Mouse (Mus musculus): ENCODE data around the gene Cpvl. TPM values are rescaled to one million over a fixed set of nuclear protein-coding genes. Genes with fewer than 3 reads are reported as not detected.

Gene Cpvl
- total and polyA plus RNA-seq, 3 experiments = not detected

DNA sequence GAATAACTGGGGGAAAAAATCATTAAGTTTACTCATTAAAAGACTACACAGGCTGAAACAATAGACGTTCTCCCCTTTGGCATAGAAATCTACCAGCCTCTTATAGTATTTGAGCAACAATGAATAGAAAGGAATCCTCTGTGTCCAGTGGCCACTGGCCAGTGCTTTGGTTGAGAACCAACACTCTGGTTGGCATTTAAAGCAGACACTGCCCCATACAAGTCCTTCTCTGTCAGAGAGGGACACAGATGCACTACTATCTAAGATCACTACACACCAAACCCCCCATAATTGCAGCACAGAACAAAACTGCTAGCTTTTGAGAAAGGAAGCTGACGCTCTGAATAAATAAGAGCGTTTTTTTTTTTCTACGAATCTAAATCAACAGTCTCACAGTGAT, 93.5 kb downstream of the Cpvl start:
- no peak for DNase-seq

DNA sequence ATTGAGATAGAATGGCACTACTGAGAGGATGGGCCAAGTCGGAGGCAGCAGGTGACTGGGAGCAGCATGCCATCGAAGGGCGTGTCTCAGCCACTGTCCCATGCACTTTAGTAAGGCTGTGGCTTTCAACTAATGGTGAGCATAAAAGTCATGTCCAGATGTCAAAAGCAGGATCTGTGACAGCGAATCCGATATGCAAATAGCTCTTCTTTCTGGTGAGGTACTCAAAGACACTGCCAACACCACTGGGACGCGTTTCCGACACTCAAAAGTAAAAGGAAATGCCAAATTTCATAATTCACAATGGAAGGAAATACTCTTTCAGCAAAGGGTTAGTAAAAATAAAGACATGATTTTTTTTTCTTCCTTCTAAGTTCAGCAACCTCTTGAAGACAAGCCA, 94.0 kb downstream of the Cpvl start:
- no peak for DNase-seq

DNA sequence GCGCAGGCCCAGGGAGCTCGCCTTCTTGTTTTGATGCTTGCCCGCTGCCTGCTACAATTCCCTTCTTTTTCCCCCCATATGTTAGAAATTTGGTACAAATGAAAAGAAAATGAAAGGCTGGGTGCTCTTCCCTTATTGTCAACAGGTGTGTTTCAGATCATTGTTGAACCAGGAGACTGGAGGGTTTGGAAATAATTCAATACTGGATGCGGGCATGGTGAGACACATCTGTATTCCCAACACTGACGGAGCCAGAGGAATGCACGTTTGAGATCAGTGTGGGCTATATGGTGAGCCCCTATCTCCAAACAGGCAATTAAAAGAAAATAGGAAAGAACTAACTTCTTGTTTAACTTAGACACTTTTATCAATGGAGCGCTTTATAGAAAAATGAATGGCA, 95.1 kb downstream of the Cpvl start:
- no peak for DNase-seq

DNA sequence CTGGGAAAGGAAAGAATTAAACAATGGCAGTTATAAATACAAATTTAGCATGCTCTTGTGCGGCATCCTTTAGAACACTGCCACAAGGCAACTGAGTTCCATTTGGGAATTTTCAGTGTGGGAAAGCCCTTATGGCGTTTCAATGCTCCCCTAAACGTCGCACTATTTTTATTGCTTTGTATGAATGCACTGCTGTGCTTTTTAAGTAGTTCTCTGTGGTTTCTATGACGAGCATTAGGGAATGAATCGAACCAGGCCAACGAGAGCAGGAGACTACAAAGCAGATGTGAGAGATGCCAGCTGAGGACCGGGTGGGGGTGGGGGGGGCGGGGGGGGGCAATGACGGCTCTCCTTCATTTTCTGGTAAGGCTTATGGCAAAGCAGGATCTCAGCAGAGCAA, 96.8 kb downstream of the Cpvl start:
- DNase-seq = no peak

DNA sequence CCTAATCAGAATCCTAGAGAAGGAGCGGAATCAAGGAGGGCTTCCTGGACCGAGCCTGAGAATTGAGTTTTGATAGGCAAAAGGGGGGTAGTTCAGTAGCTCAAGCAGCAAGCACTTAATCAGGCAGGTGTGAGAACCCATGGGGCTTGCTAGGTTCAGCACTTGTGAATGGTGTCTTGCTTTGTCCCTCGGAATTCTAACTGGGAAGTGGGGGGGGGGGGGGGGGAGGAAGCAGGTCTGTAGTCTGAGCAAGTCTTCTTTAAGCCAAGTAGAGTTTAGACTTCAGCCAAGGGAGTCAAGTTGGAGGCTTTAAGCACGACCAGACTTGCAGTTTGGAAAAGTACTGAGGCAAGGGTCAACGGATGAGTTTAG, 97.2 kb downstream of the Cpvl start:
- no peak for DNase-seq

DNA sequence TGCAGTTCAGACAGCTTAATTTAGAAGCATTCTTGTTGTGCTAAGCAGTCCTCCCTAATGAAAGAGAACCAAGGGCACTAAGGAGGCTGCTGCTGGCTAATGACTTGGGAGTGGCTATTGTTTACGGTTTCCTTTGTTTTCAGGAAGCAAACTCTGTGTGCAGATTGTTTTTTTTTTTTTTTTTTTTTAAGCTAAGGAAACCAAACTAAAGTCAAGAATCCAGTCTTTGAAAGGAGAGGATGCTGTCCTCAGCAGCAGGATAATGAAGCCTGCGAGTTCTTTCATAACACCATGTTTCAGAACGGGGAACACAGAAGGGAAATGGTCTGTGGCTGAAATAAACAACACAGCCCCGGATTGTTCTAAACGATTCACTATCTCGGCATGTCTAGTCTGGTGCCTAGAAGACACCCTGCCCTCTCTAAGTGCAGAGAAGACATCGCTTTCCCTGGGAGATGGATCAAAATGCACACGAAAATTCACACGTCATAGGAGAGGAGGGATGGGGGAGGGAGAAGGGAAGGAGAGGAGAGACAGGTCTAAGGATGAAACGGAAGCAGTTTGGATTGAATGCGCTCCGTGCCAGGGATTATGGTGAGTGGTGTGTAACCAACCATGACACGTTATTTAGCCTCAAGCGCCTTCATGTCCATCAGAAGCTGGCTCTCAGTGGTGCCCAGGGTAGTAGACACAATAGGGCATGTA, 97.8 kb downstream of the Cpvl start:
- no peak for DNase-seq

DNA sequence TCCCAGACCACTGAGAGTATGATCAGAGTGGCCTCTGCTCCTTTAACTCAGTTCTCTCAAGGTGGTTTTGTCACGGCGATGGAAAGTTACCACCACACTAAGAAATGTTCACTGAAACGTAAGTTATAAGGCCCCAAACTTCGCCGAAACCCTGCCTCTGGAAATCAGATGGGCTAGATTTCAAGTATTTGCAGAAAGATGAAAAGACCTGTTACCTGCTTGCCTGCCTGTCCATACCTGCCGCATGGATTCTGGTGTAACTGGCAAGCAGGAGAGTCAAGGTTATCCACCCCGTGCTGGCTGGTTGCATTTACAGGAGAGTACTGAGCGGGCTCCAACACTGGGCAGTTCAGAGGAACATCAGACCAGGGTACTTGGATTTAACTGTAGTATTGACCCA, 98.9 kb downstream of the Cpvl start:
- no peak for DNase-seq

DNA sequence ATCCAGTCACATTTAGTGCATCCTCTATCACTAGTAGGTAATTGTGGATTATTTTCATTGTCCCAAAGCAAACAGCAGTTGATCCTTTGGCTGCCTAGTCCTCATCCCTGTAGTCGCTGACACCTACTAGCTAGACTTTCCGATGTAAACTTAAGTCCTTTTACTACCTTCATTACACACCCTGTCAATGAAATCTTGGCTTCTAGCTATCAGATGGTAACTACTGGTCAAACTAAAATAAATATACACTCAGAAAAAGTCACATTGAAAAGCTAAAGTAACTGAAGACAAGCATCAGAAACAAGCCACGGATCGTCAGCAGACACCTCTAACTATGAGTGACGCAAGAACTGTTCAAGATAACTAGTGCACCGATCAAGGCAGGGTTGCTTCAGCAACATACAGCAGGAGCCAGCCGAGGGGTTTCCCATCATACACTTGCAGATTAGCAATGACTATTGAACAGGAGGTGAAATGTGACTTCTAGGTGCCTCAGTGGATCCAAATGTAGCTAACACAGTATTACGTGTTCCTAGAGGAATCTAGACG, 103.5 kb downstream of the Cpvl start:
- no peak for DNase-seq

DNA sequence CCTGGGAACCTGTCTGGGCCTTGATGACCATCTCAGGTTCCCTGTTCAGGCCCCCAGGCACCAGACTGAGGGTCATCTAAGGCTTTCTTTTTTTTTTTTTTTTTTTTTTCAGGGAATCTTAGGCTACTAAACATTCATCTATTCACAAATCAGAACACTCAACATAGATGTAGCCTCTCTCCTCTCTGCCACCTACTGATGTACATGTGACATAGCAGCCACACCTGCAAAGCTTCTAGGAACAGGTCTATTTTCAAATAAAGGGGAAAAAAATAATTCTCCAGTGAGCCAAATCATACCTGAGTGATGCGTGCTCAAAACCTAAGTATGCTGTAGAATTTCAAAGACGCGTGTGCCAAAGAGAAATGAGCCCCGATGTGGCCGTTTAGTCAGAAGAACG, 106.6 kb downstream of the Cpvl start:
- no peak for DNase-seq

DNA sequence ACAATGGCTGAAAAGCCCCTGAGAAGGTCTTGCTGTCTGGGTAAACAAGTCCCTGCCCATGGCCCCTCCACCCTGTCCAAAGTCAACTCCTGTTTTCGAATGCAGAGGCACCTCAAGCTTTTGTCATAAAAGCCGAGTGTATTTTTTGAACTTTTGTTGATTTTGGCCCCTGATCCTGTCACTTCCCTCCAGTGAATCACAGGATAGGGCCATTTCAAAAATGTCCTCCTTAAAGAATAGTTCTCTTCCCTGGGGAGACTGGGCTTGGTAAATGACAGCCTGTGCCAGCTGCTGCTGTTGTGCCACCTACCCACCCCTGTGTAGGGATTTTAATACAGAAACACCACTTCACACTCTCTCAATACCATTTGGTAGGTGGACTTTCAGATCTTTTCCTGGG, 115.5 kb downstream of the Cpvl start:
- DNase-seq = no peak

DNA sequence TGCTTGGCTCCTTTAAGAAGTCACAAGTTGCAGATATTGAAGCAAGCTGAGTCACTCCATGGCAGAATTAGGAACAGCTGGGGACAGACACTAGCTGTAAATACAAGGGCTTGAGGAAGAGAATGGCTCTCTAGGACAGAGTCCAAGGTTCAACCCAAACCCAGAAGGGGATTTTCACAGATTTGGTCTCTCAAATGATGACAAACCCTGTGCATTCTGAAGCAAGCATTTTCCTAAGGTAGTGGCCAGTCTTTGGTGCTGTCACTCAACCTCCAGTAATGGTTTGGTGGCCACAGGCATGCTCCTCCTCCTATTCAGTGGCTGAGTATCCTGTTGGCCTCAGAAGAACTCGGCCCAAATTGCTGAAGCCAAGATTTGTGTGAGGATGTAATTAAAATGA, 119.4 kb downstream of the Cpvl start:
- no peak for DNase-seq

DNA sequence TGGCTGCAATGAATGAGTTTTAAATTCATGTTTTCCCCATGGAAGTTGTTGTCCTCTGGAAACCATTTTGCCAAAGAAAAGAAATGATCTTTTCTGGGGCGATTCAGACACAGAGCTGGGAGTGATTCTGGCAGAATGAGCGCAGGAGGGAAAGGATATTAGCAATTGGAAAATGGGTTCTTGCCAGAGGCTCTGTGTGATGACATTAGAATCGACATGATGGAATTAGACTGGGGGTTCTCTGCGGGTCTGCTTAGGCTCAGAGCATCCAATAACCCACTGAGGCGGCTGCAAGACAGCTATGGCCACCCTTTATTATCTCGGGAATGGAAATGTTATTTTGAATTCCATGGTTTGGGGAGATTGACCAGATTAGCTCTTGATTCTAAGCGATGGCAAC, 120.6 kb downstream of the Cpvl start:
- no peak for DNase-seq

DNA sequence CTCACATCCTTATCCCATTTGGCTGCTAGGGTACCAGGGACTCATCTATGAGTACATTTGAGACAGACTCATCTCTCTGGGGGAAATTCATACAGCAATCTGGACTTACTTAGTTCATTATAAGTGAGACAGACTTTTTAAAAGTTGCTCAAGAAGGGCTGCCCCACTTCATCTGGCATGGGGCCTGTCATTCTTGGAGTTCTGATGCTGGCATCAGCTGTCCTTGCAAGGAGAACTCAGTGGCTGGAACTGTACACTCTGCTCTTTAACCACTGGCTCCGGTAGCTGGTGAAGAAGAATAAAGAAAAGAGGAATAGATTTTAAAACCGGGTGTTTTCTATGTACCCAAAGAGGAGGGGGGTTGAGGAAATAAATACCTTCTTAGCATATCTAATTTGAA, 121.7 kb downstream of the Cpvl start:
- no peak for DNase-seq

DNA sequence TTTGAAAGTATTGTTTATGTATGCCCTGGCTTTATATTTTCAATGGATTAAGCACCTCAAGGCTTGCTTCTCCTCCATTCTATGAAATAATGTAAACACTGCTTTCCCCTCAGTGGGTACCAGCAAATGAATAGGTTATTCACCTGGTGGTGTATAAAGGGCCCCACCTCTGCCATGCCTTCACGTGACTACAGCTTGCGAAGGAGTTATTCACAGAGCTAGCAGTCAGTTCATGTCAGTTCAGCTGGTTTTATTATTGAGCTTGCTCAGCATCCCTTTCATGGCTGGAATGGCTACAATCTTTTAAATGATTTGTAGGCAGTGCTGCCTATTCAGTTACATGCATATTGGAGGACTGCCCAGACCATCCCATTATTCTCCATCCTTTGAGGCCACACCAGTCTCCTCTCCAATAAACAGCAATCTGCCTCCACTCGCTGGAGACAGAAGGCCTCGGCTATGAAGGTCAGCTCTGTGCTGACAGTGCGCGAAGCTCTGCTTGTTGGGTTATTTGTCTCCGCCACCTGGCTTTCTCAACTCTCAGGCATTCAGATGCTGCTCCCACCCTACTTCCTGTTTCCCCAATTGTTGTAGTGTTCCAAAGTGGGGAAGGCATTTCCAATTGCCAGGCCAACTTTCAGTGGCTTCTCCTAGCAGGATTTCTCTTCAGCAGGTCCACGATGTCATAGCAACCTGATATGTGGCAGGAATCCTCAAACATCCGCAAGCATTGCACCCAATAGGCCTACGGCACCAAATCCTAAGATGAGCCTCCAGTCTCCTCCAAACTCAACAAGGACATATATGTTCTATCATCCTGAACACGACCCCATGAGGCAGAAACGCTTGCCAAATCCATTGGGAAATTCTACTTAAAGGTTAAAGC, 123.3 kb downstream of the Cpvl start:
- DNase-seq = peak; percentile 14

DNA sequence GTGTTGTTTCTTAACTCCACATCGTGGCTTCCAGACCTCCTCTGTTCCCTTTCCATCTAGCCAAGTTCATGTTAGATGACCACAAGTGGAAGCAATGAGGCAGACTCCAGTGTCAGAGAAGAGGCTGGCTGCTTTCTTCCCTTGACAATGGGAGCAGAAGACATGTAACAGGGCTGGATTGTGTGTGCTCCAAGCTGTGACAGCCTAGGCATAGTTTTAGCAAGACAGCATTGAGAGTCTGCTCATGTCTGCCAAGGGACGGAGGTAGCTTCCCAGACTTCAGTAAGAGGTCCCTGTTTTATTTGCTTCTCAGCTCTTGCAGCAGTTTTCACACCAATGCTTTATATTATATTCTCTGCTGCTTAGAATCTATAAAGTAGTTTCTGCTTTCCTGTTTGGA, 124.2 kb downstream of the Cpvl start:
- DNase-seq = no peak

DNA sequence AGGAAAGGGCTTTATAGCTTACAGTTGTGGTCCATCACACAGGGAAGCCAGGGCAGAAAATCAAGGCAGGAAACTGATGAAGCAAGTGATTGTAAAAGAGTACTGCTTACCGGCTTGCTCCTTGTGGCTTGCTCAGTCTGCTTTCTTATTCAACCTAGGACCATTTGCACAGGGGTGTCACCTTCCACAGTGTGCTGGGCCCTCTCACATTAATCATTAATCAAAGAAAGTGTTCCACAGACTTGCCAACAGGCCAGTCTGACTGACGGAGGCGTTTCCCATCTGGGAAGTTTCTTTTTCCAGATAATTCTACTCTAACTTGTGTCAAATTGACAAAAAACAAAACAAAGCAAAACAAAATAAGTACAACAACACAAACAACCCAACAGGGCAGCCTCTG, 124.9 kb downstream of the Cpvl start:
- DNase-seq = no peak

DNA sequence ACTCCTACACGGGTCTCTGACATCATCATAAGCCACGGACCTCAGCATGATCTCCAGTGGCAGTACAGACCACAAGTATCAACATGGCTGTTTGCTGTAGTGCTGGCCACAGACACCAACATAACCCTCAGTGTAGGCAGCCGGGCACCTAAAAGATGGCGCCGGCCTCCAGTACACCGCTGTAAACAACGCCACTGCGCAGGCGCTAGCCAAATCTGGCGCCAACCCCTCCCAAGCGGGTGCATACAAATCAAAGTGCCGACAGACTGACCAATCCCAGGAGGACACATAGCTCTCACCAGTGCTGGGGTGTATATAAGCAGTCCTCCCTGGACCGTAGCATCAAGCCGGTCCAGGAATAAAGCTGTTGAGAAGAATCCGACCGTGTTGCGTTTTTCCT, 133.8 kb downstream of the Cpvl start:
- DNase-seq = no peak

DNA sequence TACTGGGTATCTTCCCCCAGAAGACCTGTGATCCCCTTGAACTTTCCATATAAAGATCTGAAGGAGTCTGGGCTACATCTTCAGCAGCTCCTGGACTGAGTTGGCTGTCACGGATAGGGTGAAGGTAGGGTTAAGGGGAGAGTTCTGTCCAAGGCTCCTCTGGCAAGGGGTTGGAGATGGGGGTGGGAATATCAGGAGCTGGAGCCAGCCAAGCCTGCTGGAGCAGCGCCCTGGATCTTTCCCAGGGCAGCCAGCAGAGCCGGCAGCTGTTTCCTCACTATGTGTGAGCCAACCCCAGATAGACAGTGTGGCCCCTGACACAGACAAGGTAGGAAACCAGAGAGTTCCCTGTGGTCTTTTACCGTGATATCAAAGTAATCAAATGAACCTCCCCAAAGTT, 153.3 kb downstream of the Cpvl start:
- no peak for DNase-seq

Other genes starting within 250 kb of the Cpvl start
- gene Tril, start 157.8 kb downstream of the Cpvl start, total RNA-seq (2021) = 1 to 10 TPM; 5.9 to 8.8 TPM
- 13.9 and 17.4 TPM in 2 replicates for gene Tril, start 157.8 kb downstream of the Cpvl start, polyA plus RNA-seq (2012; rRNA removed)
- gene Chn2, start 60.9 kb upstream of the Cpvl start, total RNA-seq (2021) = 10 to 100 TPM in 1 of 2 experiments, 1 to 10 TPM in 1; 9.2 to 13.7 TPM
- gene Chn2, start 60.9 kb upstream of the Cpvl start, polyA plus RNA-seq (2012; rRNA removed) = 11.5 and 29.3 TPM in 2 replicates

Data from adrenal gland, adult 2 months (tissue).